21 mouse cellular contexts compared by ENCODE assay signal in the genomic region with DNA sequence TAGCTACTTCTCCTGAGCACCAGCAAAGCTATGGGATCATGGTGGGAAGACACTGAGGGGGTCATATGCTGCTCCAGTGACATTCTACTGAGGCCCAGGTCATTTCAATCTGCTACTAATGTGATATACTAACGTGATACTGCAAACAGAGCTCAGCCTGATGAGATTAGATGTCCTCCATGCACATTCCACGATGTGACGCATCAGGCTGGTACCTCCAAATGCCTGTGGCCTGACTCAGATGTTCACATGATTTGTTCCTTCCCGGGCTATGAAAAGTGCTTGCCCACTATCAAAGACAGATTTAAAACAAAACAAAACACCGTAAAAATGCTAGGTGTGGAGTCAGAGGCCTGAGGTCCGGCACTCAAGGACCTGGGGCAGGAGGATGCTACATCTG.
DNase-seq lines count a peak whose midpoint lies in the region; ATAC-seq lines count a peak whose summit lies in the region.
"Had no signal": no experiment of that assay in that cellular context is flagged by ENCODE, and none has a peak within 500 bp of the region (broad histone marks: within the 10 kb centered on the region; RNA-seq: fewer than 3 reads in every experiment).

No protein-coding gene starts in this region.

- H3K9me3 ChIP-seq in heart, embryonic 14.5 days (ENCODE audit: control insufficient read depth, low read length): no peaks in the 10 kb centered on the region
- no peaks in the 10 kb centered on the region for H3K9me3 ChIP-seq in midbrain, embryonic 14.5 days (ENCODE audit: control insufficient read depth, low read length)
- H3K9me3 ChIP-seq: embryonic facial prominence, embryonic 13.5 days; forebrain, embryonic 15.5 days; heart, embryonic 10.5 days; midbrain, embryonic 12.5 days; neural tube, embryonic 13.5 days had no signal

- no peak for DNase-seq in heart, adult 9 months (ENCODE audit: low spot score in 2 of 2)
- DNase-seq in lung, adult 18-20 months: peak; percentile 35 to 51
- no peak for DNase-seq in lung, postnatal 10 days
- peak; percentile 83 for DNase-seq in NIH3T3 (ENCODE audit: low read depth)
- DNase-seq in midbrain, embryonic 14.5 days: no peak
- DNase-seq: cerebellum, adult 11-12 months; cerebellum, postnatal 14 days; gastrocnemius, postnatal 25 days; kidney, adult 11 months; kidney, postnatal 4 days; lung, embryonic 14.5 days; thymus, postnatal 25 days had no signal

- H3K9ac ChIP-seq in heart, embryonic 14.5 days (ENCODE audit: low read length): no peak overlapping the region
- H3K9ac ChIP-seq in midbrain, embryonic 14.5 days (replicated peaks; ENCODE audit: low read length): no peak overlapping the region
- H3K9ac ChIP-seq: embryonic facial prominence, embryonic 13.5 days; forebrain, embryonic 15.5 days; lung, embryonic 14.5 days; midbrain, embryonic 12.5 days; neural tube, embryonic 13.5 days had no signal

- H3K27me3 ChIP-seq in heart, embryonic 14.5 days (ENCODE audit: control insufficient read depth, insufficient read depth, low read length): no peaks in the 10 kb centered on the region
- H3K27me3 ChIP-seq in midbrain, embryonic 14.5 days (ENCODE audit: control insufficient read depth, insufficient read depth, low read length): no peaks in the 10 kb centered on the region
- H3K27me3 ChIP-seq: embryonic facial prominence, embryonic 13.5 days; forebrain, embryonic 15.5 days; midbrain, embryonic 12.5 days; neural tube, embryonic 13.5 days had no signal

- WGBS in heart, embryonic 14.5 days: 20% methylated on average over 6 of the region's 6 CpGs
- WGBS in midbrain, embryonic 14.5 days: 83% methylated on average over 6 of the region's 6 CpGs

- no peak for ATAC-seq in heart, embryonic 14.5 days (ENCODE audit: insufficient number of reproducible peaks, insufficient read depth, low FRiP score, low read depth)
- ATAC-seq in midbrain, embryonic 14.5 days (ENCODE audit: low FRiP score, low TSS enrichment): no peak
- ATAC-seq in granulocyte monocyte progenitor cell, adult 5-6 weeks (replicated peaks; ENCODE audit: poor library complexity, severe bottlenecking): no peak
- ATAC-seq: forebrain, embryonic 15.5 days had no signal

- no peak overlapping the region for H3K4me2 ChIP-seq in heart, embryonic 14.5 days (ENCODE audit: low read length)
- no peak overlapping the region for H3K4me2 ChIP-seq in midbrain, embryonic 14.5 days (ENCODE audit: low read length)
- H3K4me2 ChIP-seq: embryonic facial prominence, embryonic 13.5 days; forebrain, embryonic 15.5 days; liver, embryonic 11.5 days; lung, embryonic 14.5 days; midbrain, embryonic 12.5 days; neural tube, embryonic 13.5 days had no signal

- H3K36me3 ChIP-seq in heart, embryonic 14.5 days (ENCODE audit: control insufficient read depth, insufficient read depth, low read length): 0 out of 2 replicates have a peak, but pooled peaks cover 12% of the 10 kb centered on the region
- no peaks in the 10 kb centered on the region for H3K36me3 ChIP-seq in midbrain, embryonic 14.5 days (ENCODE audit: control insufficient read depth, insufficient read depth, low read length)
- H3K36me3 ChIP-seq: forebrain, embryonic 15.5 days; midbrain, embryonic 12.5 days; neural tube, embryonic 13.5 days had no signal

- H3K4me1 ChIP-seq in heart, embryonic 14.5 days (ENCODE audit: control insufficient read depth in 2 of 2, insufficient read depth in 2 of 2, low read length in 2 of 2): peaks cover 14 to 29% of the 10 kb centered on the region in 2 experiments
- H3K4me1 ChIP-seq in midbrain, embryonic 14.5 days (ENCODE audit: control insufficient read depth, insufficient read depth, low read length): no peaks in the 10 kb centered on the region
- H3K4me1 ChIP-seq: embryonic facial prominence, embryonic 13.5 days; forebrain, embryonic 15.5 days; midbrain, embryonic 12.5 days; neural tube, embryonic 13.5 days had no signal

- H3K27ac ChIP-seq in heart, embryonic 14.5 days (replicated peaks in 1 of 2; ENCODE audit: control insufficient read depth in 1 of 2, insufficient read depth in 1 of 2, low read depth in 2 of 2, low read length in 2 of 2): peak overlapping the region; percentile 20 to 41; a peak in 1 of 4 replicates
- H3K27ac ChIP-seq in midbrain, embryonic 14.5 days (replicated peaks; ENCODE audit: low read depth, low read length): no peak overlapping the region
- H3K27ac ChIP-seq: embryonic facial prominence, embryonic 13.5 days; forebrain, embryonic 15.5 days; heart, embryonic 10.5 days; macrophage; midbrain, embryonic 12.5 days; neural tube, embryonic 13.5 days had no signal

- no peak overlapping the region for H3K4me3 ChIP-seq in heart, embryonic 14.5 days (ENCODE audit: control insufficient read depth in 1 of 2, insufficient read depth in 1 of 2, low read depth in 1 of 2, low read length in 2 of 2)
- no peak overlapping the region for H3K4me3 ChIP-seq in midbrain, embryonic 14.5 days (replicated peaks; ENCODE audit: low read depth, low read length)
- H3K4me3 ChIP-seq: embryonic facial prominence, embryonic 13.5 days; forebrain, embryonic 15.5 days; heart, embryonic 10.5 days; midbrain, embryonic 12.5 days; neural tube, embryonic 13.5 days had no signal

Comparison
In these comparisons a context has a peak if more than half of its experiments do, and no peak if none do; other contexts are left out.
1. DNase-seq: peak in lung, adult 18-20 months (2 of 2) and NIH3T3 (single experiment); none in heart, adult 9 months (0 of 2), lung, postnatal 10 days (single experiment) and midbrain, embryonic 14.5 days (single experiment).